Mouse (Mus musculus): ENCODE measurements at regions not wholly inside any gene's neighbourhood (a gene's known extent, or its start where the extent isn't known, plus 50 kb on each side); places are given as distances from the start of the nearest gene placed in this dataset.

GRCm38 (mm10) chr11:63413621-63414020 is 284.8 kb downstream of the Pmp22 start:
- TF ChIP-seq CTCF (IDR thresholded peaks at IDR 0.05; ENCODE audit: extremely low read depth, insufficient read length, insufficient replicate concordance, low read depth, low read length): no peak
- no peak for TF ChIP-seq POLR2A (IDR thresholded peaks at IDR 0.05; ENCODE audit: low read depth, low read length)

Data from small intestine, adult 2 months (tissue).